Mouse (Mus musculus) left cerebral cortex, postnatal 25 days (tissue): ENCODE results near the gene Irf2bpl. TPM values are rescaled to one million over a fixed set of nuclear protein-coding genes. Genes with fewer than 3 reads are reported as not detected.

Experiments used
- DNase-seq, 2 experiments: peaks; one replicate each; pipeline ENCODE4 v3.0.0; 2022; ENCODE audit warnings: low spot score in 2 of 2, mixed read lengths in 1 of 2
- intact Hi-C: fragments of 180-260 bp; cut with DNase I; formaldehyde crosslinking; loops from one replicate; pipeline ENCODE4 v1.15.1; 2025
- total RNA-seq, 2 experiments: library from RNA; stranded (reverse); gene quantifications; 2 replicates each; pipeline ENCODE4 v1.2.3; 2021

Gene Irf2bpl
- total RNA-seq: 10 to 100 TPM; 61.9 to 78.7 TPM

- intact Hi-C loops: loop anchor here (1.0 to 2.0 kb wide), 3 partner anchors 60 to 88 kb away; no protein-coding TSS in a partner anchor
- peak; percentile 97 to 99 for DNase-seq
These were observed at the start of gene Irf2bpl for GRCm38 (mm10) chr12:86884197-86885058. Gene Irf2bpl, minus strand, starts transcription at chr12:86884798.

- no peak for DNase-seq
- intact Hi-C loops: no loop called here
These were observed 48.0 kb upstream of the Irf2bpl start for GRCm38 (mm10) chr12:86932575-86932952.

- intact Hi-C loops: no loop called here
- peak in 1 of 2 experiments; percentile 48 for DNase-seq
These were observed 47.4 kb upstream of the Irf2bpl start for GRCm38 (mm10) chr12:86931919-86932574.

GRCm38 (mm10) chr12:86930934-86931729 lies 46.5 kb upstream of the Irf2bpl start:
- intact Hi-C loops: no loop called here
- no peak for DNase-seq

GRCm38 (mm10) chr12:86923837-86924236 lies 39.2 kb upstream of the Irf2bpl start:
- intact Hi-C loops: loop anchor here (2.0 kb wide), 1 partner anchor 129 kb away; no protein-coding TSS in a partner anchor
- peak; percentile 79 to 82 for DNase-seq

- no peak for DNase-seq
- intact Hi-C loops: no loop called here
These were observed 34.6 kb upstream of the Irf2bpl start for GRCm38 (mm10) chr12:86918983-86919722.

- DNase-seq: no peak
- intact Hi-C loops: no loop called here
These were observed 33.9 kb upstream of the Irf2bpl start for GRCm38 (mm10) chr12:86918361-86918967.

- intact Hi-C loops: no loop called here
These were observed 32.4 kb upstream of the Irf2bpl start for GRCm38 (mm10) chr12:86916796-86917573.

GRCm38 (mm10) chr12:86915617-86916016 lies 31.0 kb upstream of the Irf2bpl start:
- DNase-seq: no peak
- intact Hi-C loops: no loop called here

More at GRCm38 (mm10) chr12:86916796-86917573, 32.4 kb upstream of the Irf2bpl start:
- no peak for DNase-seq

- intact Hi-C loops: no loop called here
- no peak for DNase-seq
These were observed 30.2 kb upstream of the Irf2bpl start for GRCm38 (mm10) chr12:86914756-86915155.

- intact Hi-C loops: no loop called here
- DNase-seq: no peak
These were observed 29.8 kb upstream of the Irf2bpl start for GRCm38 (mm10) chr12:86914351-86914750.

GRCm38 (mm10) chr12:86912335-86913093 lies 27.9 kb upstream of the Irf2bpl start:
- intact Hi-C loops: no loop called here
- no peak for DNase-seq

- intact Hi-C loops: no loop called here
- peak; percentile 57 to 75 for DNase-seq
These were observed 26.9 kb upstream of the Irf2bpl start for GRCm38 (mm10) chr12:86911482-86911931.

GRCm38 (mm10) chr12:86906395-86906794 lies 21.8 kb upstream of the Irf2bpl start:
- DNase-seq: peak; percentile 80 to 92
- intact Hi-C loops: no loop called here

- intact Hi-C loops: loop anchor here (1.0 kb wide), 1 partner anchor 110 kb away; no protein-coding TSS in a partner anchor
These were observed 21.3 kb upstream of the Irf2bpl start for GRCm38 (mm10) chr12:86905876-86906275.

GRCm38 (mm10) chr12:86905203-86905602 lies 20.6 kb upstream of the Irf2bpl start:
- peak in 1 of 2 experiments; percentile 63 for DNase-seq

More at GRCm38 (mm10) chr12:86905876-86906275, 21.3 kb upstream of the Irf2bpl start:
- DNase-seq: no peak

More at GRCm38 (mm10) chr12:86905203-86905602, 20.6 kb upstream of the Irf2bpl start:
- intact Hi-C loops: loop anchor here (1.0 kb wide), 1 partner anchor 109 kb away; no protein-coding TSS in a partner anchor
